Mouse (Mus musculus) liver, embryonic 11.5 days (tissue): Measurements from ENCODE around the gene Sos1. TPM values are rescaled to one million over a fixed set of nuclear protein-coding genes. Genes with fewer than 3 reads are reported as not detected.

Experiments used
- ATAC-seq: fragments of 200-750 bp; cut with Nextera tagmentation; replicated peaks from 2 replicates; pipeline ENCODE4 v1.8.0; 2017; ENCODE audit warnings: moderate number of reproducible peaks, mild to moderate bottlenecking, moderate TSS enrichment, moderate library complexity; ENCODE audit not compliant: low FRiP score
- DNase-seq: peaks from one replicate; pipeline ENCODE4 v3.0.0-alpha.2; 2017; ENCODE audit warnings: low spot score
- H3K27ac ChIP-seq: fragments of 300-500 bp; sonication (generic); 2 replicates; pipeline ENCODE4 v1.5.1; 2014; ENCODE audit warnings: mild to moderate bottlenecking, low read depth, low read length, control low read depth
- H3K27me3 ChIP-seq: fragments of 300-500 bp; sonication (generic); replicated peaks from 2 replicates; pipeline ENCODE4 v1.6.1; 2014; ENCODE audit warnings: low read length, mixed read lengths; ENCODE audit not compliant: control insufficient read depth, insufficient read depth
- H3K36me3 ChIP-seq: fragments of 300-500 bp; sonication (generic); 2 replicates; pipeline ENCODE4 v1.6.1; 2014; ENCODE audit warnings: mild to moderate bottlenecking, low read length, moderate library complexity, mixed read lengths; ENCODE audit not compliant: control insufficient read depth, insufficient read depth
- H3K4me1 ChIP-seq: fragments of 300-500 bp; sonication (generic); replicated peaks from 2 replicates; pipeline ENCODE4 v1.6.1; 2014; ENCODE audit warnings: low read length, mixed read lengths; ENCODE audit not compliant: control insufficient read depth, insufficient read depth
- H3K4me2 ChIP-seq: fragments of 300-500 bp; sonication (generic); 2 replicates; pipeline ENCODE4 v1.6.1; 2014; ENCODE audit warnings: mild to moderate bottlenecking, control low read depth, moderate library complexity
- H3K4me3 ChIP-seq: fragments of 300-500 bp; sonication (generic); 2 replicates; pipeline ENCODE4 v1.5.1; 2014; ENCODE audit warnings: low read depth, low read length, control low read depth
- H3K9ac ChIP-seq: fragments of 300-500 bp; sonication (generic); 2 replicates; pipeline ENCODE4 v1.6.1; 2014; ENCODE audit warnings: low read depth, low read length, control low read depth
- H3K9me3 ChIP-seq: fragments of 300-500 bp; sonication (generic); 2 replicates; pipeline ENCODE4 v1.6.1; 2016; ENCODE audit warnings: low read length, inconsistent platforms, mixed read lengths; ENCODE audit not compliant: control insufficient read depth
- WGBS: fragments of 180-500 bp; shearing (Covaris S2); extraction: QIAGEN DNeasy Blood & Tissue Kit; methylation state at CpG from one replicate; pipeline ENCODE4 v1.1.7; 2014; 5-methylcytosine and 5-hydroxymethylcytosine counted together
- polyA plus RNA-seq: library from polyadenylated mRNA; unstranded; fragments of >200 nt; fragmentation: Nextera tagmentation; extraction: Ambion mirVana; gene quantifications from 2 replicates; pipeline ENCODE4 v1.2.1, GENCODE M21; 2014

Sos1 gene
- 4.5 and 4.7 TPM in 2 replicates for polyA plus RNA-seq

GRCm38 (mm10) chr17:80480031-80480854 lies at the start of gene Sos1:
Sos1 (minus strand) TSS chr17:80480453.
- peaks cover 22% of the 10 kb centered on the region for H3K4me1 ChIP-seq
- ATAC-seq (peak; percentile 81), DNase-seq (peak; percentile 99)
- peak within 1 kb of the TSS; percentile 78 for H3K4me3 ChIP-seq
- peak within 1 kb of the TSS; percentile 89 for H3K27ac ChIP-seq
- H3K36me3 ChIP-seq = no peaks in the 10 kb centered on the region
- no peaks in the 10 kb centered on the region for H3K27me3 ChIP-seq
- H3K9me3 ChIP-seq = no peaks in the 10 kb centered on the region
- peak within 1 kb of the TSS; percentile 72 for H3K4me2 ChIP-seq
- WGBS = under 1% methylated on average over 79 of the region's 90 CpGs
- H3K9ac ChIP-seq = peak within 1 kb of the TSS; percentile 85

- WGBS = 77% methylated on average over 3 of the region's 3 CpGs
- H3K4me1 ChIP-seq = no peaks in the 10 kb centered on the region
- H3K9ac ChIP-seq = no peak overlapping the region
- DNase-seq = no peak
- no peaks in the 10 kb centered on the region for H3K36me3 ChIP-seq
- H3K27me3 ChIP-seq = no peaks in the 10 kb centered on the region
- no peak overlapping the region for H3K4me3 ChIP-seq
- no peak overlapping the region for H3K4me2 ChIP-seq
- no peak overlapping the region for H3K27ac ChIP-seq
- H3K9me3 ChIP-seq = no peaks in the 10 kb centered on the region
- no peak for ATAC-seq
These were observed 43.0 kb upstream of the Sos1 start for GRCm38 (mm10) chr17:80523231-80523630.

- no peak overlapping the region for H3K27ac ChIP-seq
- no peak overlapping the region for H3K4me2 ChIP-seq
- no peaks in the 10 kb centered on the region for H3K9me3 ChIP-seq
- DNase-seq = peak; percentile 29
- no peaks in the 10 kb centered on the region for H3K27me3 ChIP-seq
- WGBS = 78% methylated on average over 7 of the region's 7 CpGs
- H3K4me1 ChIP-seq = 0 out of 2 replicates have a peak, but pooled peaks cover 1% of the 10 kb centered on the region
- H3K9ac ChIP-seq = no peak overlapping the region
- ATAC-seq = no peak
- no peaks in the 10 kb centered on the region for H3K36me3 ChIP-seq
- H3K4me3 ChIP-seq = no peak overlapping the region
These were observed 41.9 kb upstream of the Sos1 start for GRCm38 (mm10) chr17:80522229-80522556.

GRCm38 (mm10) chr17:80521521-80522228 lies 41.4 kb upstream of the Sos1 start:
- WGBS = 70% methylated on average over 4 of the region's 4 CpGs
- Histone ChIP-seq H3K9me3 (no peaks in the 10 kb centered on the region), H3K9ac (no peak overlapping the region), H3K4me1 (0 out of 2 replicates have a peak, but pooled peaks cover 3% of the 10 kb centered on the region), H3K4me2 (no peak overlapping the region), H3K27me3 (no peaks in the 10 kb centered on the region), H3K4me3 (no peak overlapping the region), H3K36me3 (no peaks in the 10 kb centered on the region), H3K27ac (no peak overlapping the region)
- ATAC-seq (no peak), DNase-seq (no peak)

- DNase-seq = peak; percentile 19
- Histone ChIP-seq H3K27ac (no peak overlapping the region), H3K27me3 (no peaks in the 10 kb centered on the region), H3K36me3 (no peaks in the 10 kb centered on the region), H3K9me3 (no peaks in the 10 kb centered on the region), H3K4me1 (0 out of 2 replicates have a peak, but pooled peaks cover 3% of the 10 kb centered on the region), H3K4me3 (no peak overlapping the region), H3K9ac (no peak overlapping the region), H3K4me2 (no peak overlapping the region)
- ATAC-seq = no peak
- whole genome bisulfite sequencing = 80% methylated on average over 8 of the region's 8 CpGs
These were observed 40.3 kb upstream of the Sos1 start for GRCm38 (mm10) chr17:80520537-80520936.

GRCm38 (mm10) chr17:80518811-80519210 lies 38.6 kb upstream of the Sos1 start:
- Histone ChIP-seq H3K27me3 (no peaks in the 10 kb centered on the region), H3K9ac (no peak overlapping the region), H3K9me3 (no peaks in the 10 kb centered on the region), H3K4me1 (peaks cover 6% of the 10 kb centered on the region), H3K4me2 (no peak overlapping the region), H3K36me3 (no peaks in the 10 kb centered on the region), H3K4me3 (no peak overlapping the region), H3K27ac (no peak overlapping the region)
- ATAC-seq = no peak
- DNase-seq = no peak
- WGBS = 89% methylated on average over 12 of the region's 12 CpGs

- H3K27ac ChIP-seq = no peak overlapping the region
- H3K9ac ChIP-seq = no peak overlapping the region
- 53% methylated on average over 9 of the region's 9 CpGs for WGBS
- no peaks in the 10 kb centered on the region for H3K9me3 ChIP-seq
- ATAC-seq (peak; percentile 25; the same call in 1 of the 2 replicates), DNase-seq (no peak)
- H3K4me1 ChIP-seq = peaks cover 13% of the 10 kb centered on the region
- no peak overlapping the region for H3K4me2 ChIP-seq
- H3K27me3 ChIP-seq = no peaks in the 10 kb centered on the region
- no peaks in the 10 kb centered on the region for H3K36me3 ChIP-seq
- H3K4me3 ChIP-seq = no peak overlapping the region
These were observed 37.0 kb upstream of the Sos1 start for GRCm38 (mm10) chr17:80517244-80517643.

- WGBS = 87% methylated on average over 9 of the region's 9 CpGs
- Histone ChIP-seq H3K36me3 (no peaks in the 10 kb centered on the region), H3K27me3 (no peaks in the 10 kb centered on the region), H3K4me2 (no peak overlapping the region), H3K4me1 (peaks cover 13% of the 10 kb centered on the region), H3K27ac (no peak overlapping the region), H3K4me3 (no peak overlapping the region), H3K9ac (no peak overlapping the region), H3K9me3 (no peaks in the 10 kb centered on the region)
- DNase-seq (no peak), ATAC-seq (no peak)
These were observed 35.7 kb upstream of the Sos1 start for GRCm38 (mm10) chr17:80515956-80516355.
